Mouse (Mus musculus) limb, embryonic 13.5 days (tissue): ENCODE data around the gene Gcm1. TPM values are rescaled to one million over a fixed set of nuclear protein-coding genes. Genes with fewer than 3 reads are reported as not detected.

Source experiments
- ATAC-seq: fragments of 200-750 bp; cut with Nextera tagmentation; 2 replicates; pipeline ENCODE4 v1.8.0; 2017; ENCODE audit warnings: low read depth, moderate number of reproducible peaks, moderate TSS enrichment; ENCODE audit not compliant: low FRiP score
- H3K27ac ChIP-seq: fragments of 300-500 bp; sonication (generic); 2 replicates; pipeline ENCODE4 v1.5.1; 2015; ENCODE audit warnings: inconsistent platforms, mild to moderate bottlenecking, moderate library complexity
- H3K27me3 ChIP-seq: fragments of 300-500 bp; sonication (generic); 2 replicates; pipeline ENCODE4 v1.6.1; 2015; ENCODE audit warnings: mild to moderate bottlenecking, inconsistent platforms
- H3K36me3 ChIP-seq: fragments of 300-500 bp; sonication (generic); 2 replicates; pipeline ENCODE4 v1.6.1; 2015; ENCODE audit warnings: inconsistent platforms, mild to moderate bottlenecking, moderate library complexity
- H3K4me1 ChIP-seq: fragments of 300-500 bp; sonication (generic); 2 replicates; pipeline ENCODE4 v1.6.1; 2015; ENCODE audit warnings: inconsistent platforms
- H3K4me2 ChIP-seq: fragments of 300-500 bp; sonication (generic); replicated peaks from 2 replicates; pipeline ENCODE4 v1.6.1; 2015; ENCODE audit warnings: inconsistent platforms, mild to moderate bottlenecking, moderate library complexity
- H3K4me3 ChIP-seq: fragments of 300-500 bp; sonication (generic); 2 replicates; pipeline ENCODE4 v1.5.1; 2015; ENCODE audit warnings: moderate library complexity, mild to moderate bottlenecking, inconsistent platforms
- H3K9ac ChIP-seq: fragments of 300-500 bp; sonication (generic); 2 replicates; pipeline ENCODE4 v1.6.1; 2015; ENCODE audit warnings: mild to moderate bottlenecking, inconsistent platforms
- H3K9me3 ChIP-seq: fragments of 300-500 bp; sonication (generic); 2 replicates; pipeline ENCODE4 v1.6.1; 2016; ENCODE audit warnings: inconsistent platforms
- WGBS: fragments of 180-500 bp; shearing (Covaris S2); methylation state at CpG from one replicate; pipeline ENCODE4 v1.1.7; 2015; 5-methylcytosine and 5-hydroxymethylcytosine counted together
- polyA plus RNA-seq: library from polyadenylated mRNA; unstranded; fragments of >200 nt; fragmentation: Nextera tagmentation; extraction: Ambion mirVana; gene quantifications from 2 replicates; pipeline ENCODE4 v1.2.1, GENCODE M21; 2015

Gene Gcm1
- polyA plus RNA-seq, 1 experiment from 2014 or later: not detected

- WGBS: 65% methylated on average over 4 of the region's 4 CpGs
- peak overlapping the region; percentile 12; the same call in 1 of the 2 replicates for H3K4me3 ChIP-seq
- peaks cover 24% of the 10 kb centered on the region for H3K4me1 ChIP-seq
- no peaks in the 10 kb centered on the region for H3K9me3 ChIP-seq
- peak overlapping the region; percentile 83 for H3K4me2 ChIP-seq
- H3K27me3 ChIP-seq: no peaks in the 10 kb centered on the region
- no peak overlapping the region for H3K9ac ChIP-seq
- no peak overlapping the region for H3K27ac ChIP-seq
- peaks cover 23% of the 10 kb centered on the region for H3K36me3 ChIP-seq
- ATAC-seq: no peak
Observed at GRCm38 (mm10) chr9:78106821-78107220, 55.1 kb downstream of the Gcm1 start.

GRCm38 (mm10) chr9:78107582-78107911 is 55.8 kb downstream of the Gcm1 start:
- ATAC-seq: no peak; the same call in 1 of the 2 replicates
- Histone ChIP-seq H3K36me3 (peaks cover 19% of the 10 kb centered on the region), H3K27me3 (no peaks in the 10 kb centered on the region), H3K9ac (peak overlapping the region; percentile 95), H3K27ac (peak overlapping the region; percentile 95; the same call in 1 of the 2 replicates), H3K4me1 (peaks cover 27% of the 10 kb centered on the region), H3K4me3 (peak overlapping the region; percentile 92), H3K9me3 (no peaks in the 10 kb centered on the region), H3K4me2 (peak overlapping the region; percentile 83)
- 17% methylated on average over 6 of the region's 6 CpGs for WGBS

- Histone ChIP-seq H3K36me3 (peaks cover 19% of the 10 kb centered on the region), H3K4me2 (peak overlapping the region; percentile 83), H3K4me3 (peak overlapping the region; percentile 92), H3K27ac (peak overlapping the region; percentile 95), H3K9ac (peak overlapping the region; percentile 95), H3K27me3 (no peaks in the 10 kb centered on the region), H3K4me1 (peaks cover 30% of the 10 kb centered on the region), H3K9me3 (no peaks in the 10 kb centered on the region)
- WGBS: under 1% methylated on average over 79 of the region's 88 CpGs
- ATAC-seq: peak; percentile 81
Observed at GRCm38 (mm10) chr9:78107912-78108795, 56.4 kb downstream of the Gcm1 start.

DNA sequence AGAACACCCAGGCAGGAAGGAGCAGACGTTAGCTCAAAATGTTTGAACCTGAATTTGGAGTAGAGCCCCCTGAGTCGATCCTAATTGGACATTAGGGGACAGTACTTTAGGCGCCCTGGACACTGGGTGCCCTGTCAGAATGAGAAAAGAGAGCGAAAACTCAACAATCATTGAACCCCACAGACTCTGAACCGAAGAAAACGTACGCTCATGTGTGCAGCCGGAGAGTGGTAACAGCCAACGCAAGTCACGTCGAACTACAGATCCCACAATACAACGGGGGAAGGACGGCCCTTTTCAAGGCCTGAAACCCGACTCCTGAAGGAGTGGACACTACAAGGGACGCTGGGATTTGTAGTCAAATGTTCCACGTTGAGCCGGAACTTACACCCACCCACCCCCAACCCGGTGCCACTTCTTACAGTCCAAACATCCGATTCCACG is 57.1 kb downstream of the Gcm1 start, which contains the start of the genes Fbxo9 and Ick:
Gene Fbxo9 (minus strand): TSS at position 270 of the 444 bp plus-strand sequence.
Gene Ick (plus strand): TSS at position 397 of the 444 bp plus-strand sequence.
- peaks cover 30% of the 10 kb centered on the region for H3K4me1 ChIP-seq
- peak within 1 kb of the TSS; percentile 95 for H3K9ac ChIP-seq
- no peaks in the 10 kb centered on the region for H3K9me3 ChIP-seq
- under 1% methylated on average over 20 of the region's 20 CpGs for WGBS
- ATAC-seq: peak; percentile 95
- H3K27ac ChIP-seq: peak within 1 kb of the TSS; percentile 95
- peaks cover 19% of the 10 kb centered on the region for H3K36me3 ChIP-seq
- no peaks in the 10 kb centered on the region for H3K27me3 ChIP-seq
- H3K4me3 ChIP-seq: peak within 1 kb of the TSS; percentile 92
- peak within 1 kb of the TSS; percentile 83 for H3K4me2 ChIP-seq

DNA sequence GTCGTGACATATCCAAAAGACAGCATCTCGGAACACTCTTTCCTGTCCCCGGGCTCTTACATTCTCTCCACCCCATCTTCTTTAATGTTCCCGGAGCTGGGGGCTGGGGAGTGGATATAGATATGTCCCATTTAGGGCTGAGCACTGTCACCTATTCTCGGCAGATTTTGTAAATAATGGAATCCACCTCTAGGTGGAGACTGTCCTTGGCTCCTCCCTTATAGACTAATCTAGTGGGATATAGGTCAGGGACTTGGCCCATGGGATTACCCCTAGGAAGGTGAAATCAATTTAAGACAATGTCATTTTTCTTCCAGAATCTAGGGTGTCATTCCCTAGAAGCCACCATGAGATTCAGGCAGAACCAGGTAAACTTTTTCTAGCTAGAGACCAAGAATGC is 57.9 kb downstream of the Gcm1 start:
- Histone ChIP-seq H3K27me3 (no peaks in the 10 kb centered on the region), H3K9ac (peak overlapping the region; percentile 53; the same call in 1 of the 2 replicates), H3K4me3 (peak overlapping the region; percentile 92), H3K27ac (no peak overlapping the region), H3K9me3 (no peaks in the 10 kb centered on the region), H3K36me3 (peaks cover 14% of the 10 kb centered on the region), H3K4me2 (peak overlapping the region; percentile 83), H3K4me1 (peaks cover 39% of the 10 kb centered on the region)
- ATAC-seq: no peak
- 53% methylated on average over 5 of the region's 5 CpGs for WGBS

DNA sequence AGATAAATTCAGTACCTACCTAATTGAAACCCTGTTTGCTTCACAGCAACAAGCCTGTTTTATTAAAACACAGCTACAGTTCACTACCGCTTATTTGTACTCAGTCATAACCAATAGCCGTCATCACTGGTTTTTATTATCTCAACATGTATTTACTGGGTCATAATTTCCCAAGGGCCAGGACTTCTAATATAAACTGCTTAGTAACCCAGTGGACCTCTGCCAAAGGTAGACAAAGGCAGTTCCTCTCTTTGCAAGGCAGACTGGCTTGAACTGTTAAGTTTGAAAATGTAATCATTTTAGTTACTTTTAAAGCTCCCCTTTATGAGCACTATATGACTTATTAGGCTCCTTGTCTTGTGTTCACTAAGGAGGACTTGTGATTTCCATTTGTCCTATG is 59.7 kb downstream of the Gcm1 start:
- Histone ChIP-seq H3K36me3 (peaks cover 5% of the 10 kb centered on the region), H3K9me3 (no peaks in the 10 kb centered on the region), H3K4me3 (no peak overlapping the region), H3K27me3 (no peaks in the 10 kb centered on the region), H3K4me2 (no peak overlapping the region), H3K4me1 (peaks cover 42% of the 10 kb centered on the region), H3K9ac (no peak overlapping the region), H3K27ac (no peak overlapping the region)
- 45% methylated on average over 2 of the region's 2 CpGs for WGBS
- ATAC-seq: no peak

GRCm38 (mm10) chr9:78112770-78113537 is 61.2 kb downstream of the Gcm1 start:
- peak; percentile 74 for ATAC-seq
- H3K4me1 ChIP-seq: peaks cover 33% of the 10 kb centered on the region
- H3K4me2 ChIP-seq: peak overlapping the region; percentile 73
- H3K36me3 ChIP-seq: peaks cover 8% of the 10 kb centered on the region
- no peaks in the 10 kb centered on the region for H3K9me3 ChIP-seq
- peak overlapping the region; percentile 86 for H3K4me3 ChIP-seq
- H3K9ac ChIP-seq: peak overlapping the region; percentile 96
- no peaks in the 10 kb centered on the region for H3K27me3 ChIP-seq
- H3K27ac ChIP-seq: peak overlapping the region; percentile 95
- WGBS: 2% methylated on average over 47 of the region's 47 CpGs

DNA sequence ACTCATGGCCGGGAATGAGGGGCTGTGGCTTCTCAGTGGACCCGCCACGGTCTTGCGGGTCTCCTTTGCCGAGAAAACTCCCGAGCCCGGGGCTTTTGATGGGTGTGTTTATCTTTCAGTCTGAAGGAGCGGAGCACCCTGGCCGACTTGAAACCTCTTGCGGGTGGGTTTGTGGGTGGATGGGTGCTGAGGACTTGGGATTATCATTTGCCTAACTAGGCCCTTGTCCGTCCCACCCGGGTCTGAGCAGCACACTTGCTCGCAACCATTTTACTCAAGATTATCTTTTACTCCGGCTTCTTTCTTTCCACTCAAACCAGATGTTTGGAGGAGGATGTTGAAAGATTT is 61.8 kb downstream of the Gcm1 start:
- Histone ChIP-seq H3K36me3 (peaks cover 13% of the 10 kb centered on the region), H3K4me3 (peak overlapping the region; percentile 86), H3K4me2 (peak overlapping the region; percentile 73), H3K4me1 (peaks cover 33% of the 10 kb centered on the region), H3K9me3 (no peaks in the 10 kb centered on the region), H3K27me3 (no peaks in the 10 kb centered on the region), H3K9ac (peak overlapping the region; percentile 96), H3K27ac (peak overlapping the region; percentile 95)
- ATAC-seq: no peak
- 2% methylated on average over 14 of the region's 14 CpGs for WGBS

Other genes starting within 250 kb of the Gcm1 start
- 72.3 and 75.5 TPM in 2 replicates for gene Elovl5, start 134.6 kb upstream of the Gcm1 start, polyA plus RNA-seq
- 36.8 and 39.4 TPM in 2 replicates for gene Fbxo9, start 57.1 kb downstream of the Gcm1 start, polyA plus RNA-seq
- gene Ick, start 57.3 kb downstream of the Gcm1 start, polyA plus RNA-seq: 32.1 and 33.9 TPM in 2 replicates
- gene Gsta4, start 130.8 kb downstream of the Gcm1 start, polyA plus RNA-seq: 105 and 113 TPM in 2 replicates
- not detected in 2 replicates for gene Gsta1, start 178.7 kb downstream of the Gcm1 start, polyA plus RNA-seq
- not detected in 2 replicates for gene Gm3776, start 205.2 kb downstream of the Gcm1 start, polyA plus RNA-seq
- gene Gm10639, start 238.0 kb downstream of the Gcm1 start, polyA plus RNA-seq: not detected in 2 replicates